Mouse (Mus musculus): ENCODE measurements around the gene Rtn4ip1. TPM values are rescaled to one million over a fixed set of nuclear protein-coding genes. Genes with fewer than 3 reads are reported as not detected.
"Not testable (repeated sequence)": the region's sequence is repeated elsewhere in the genome, so short reads cannot be mapped to it uniquely, and the experiment has no call there.

The Rtn4ip1 gene
- polyA plus RNA-seq, 1 experiment from 2014 or later, result 15.3 TPM

DNA sequence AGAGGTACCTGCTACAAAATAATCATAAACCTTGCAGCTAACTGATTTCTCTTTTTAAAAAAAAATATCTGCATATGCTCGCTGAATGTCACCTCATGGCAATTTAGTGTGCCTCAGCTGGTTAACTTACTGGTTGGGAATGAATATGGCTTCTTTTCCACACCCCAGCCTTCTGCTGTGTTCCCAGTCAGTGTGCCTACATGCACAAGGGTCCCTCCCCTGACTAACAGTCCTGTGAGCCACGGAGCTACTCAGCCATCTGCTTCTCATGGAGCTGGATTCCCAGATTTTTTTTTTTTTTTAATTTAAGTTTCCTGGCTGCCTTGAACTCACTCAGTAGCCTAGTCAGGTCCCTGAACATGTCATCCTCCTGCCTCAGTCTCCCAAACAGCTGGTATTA is 63.3 kb downstream of the Rtn4ip1 start:
- no peak overlapping the region for H3K27ac ChIP-seq (ENCODE audit: low read depth, low read length)
- H3K4me3 ChIP-seq (ENCODE audit: low read depth, low read length), result no peak overlapping the region
- H3K27me3 ChIP-seq (ENCODE audit: control insufficient read depth, insufficient read depth, low read length), result no peaks in the 10 kb centered on the region
- H3K9me3 ChIP-seq (ENCODE audit: control insufficient read depth, low read length), result no peaks in the 10 kb centered on the region
- no peak overlapping the region for H3K4me2 ChIP-seq (ENCODE audit: low read depth, low read length)
- WGBS, result 54% methylated on average over 2 of the region's 2 CpGs
- no peak for ATAC-seq (ENCODE audit: low read depth)
- H3K9ac ChIP-seq (replicated peaks; ENCODE audit: low read depth, low read length), result no peak overlapping the region
- no peaks in the 10 kb centered on the region for H3K4me1 ChIP-seq (ENCODE audit: control insufficient read depth, insufficient read depth, low read length)
- no peaks in the 10 kb centered on the region for H3K36me3 ChIP-seq (ENCODE audit: control insufficient read depth, insufficient read depth, low read length)

DNA sequence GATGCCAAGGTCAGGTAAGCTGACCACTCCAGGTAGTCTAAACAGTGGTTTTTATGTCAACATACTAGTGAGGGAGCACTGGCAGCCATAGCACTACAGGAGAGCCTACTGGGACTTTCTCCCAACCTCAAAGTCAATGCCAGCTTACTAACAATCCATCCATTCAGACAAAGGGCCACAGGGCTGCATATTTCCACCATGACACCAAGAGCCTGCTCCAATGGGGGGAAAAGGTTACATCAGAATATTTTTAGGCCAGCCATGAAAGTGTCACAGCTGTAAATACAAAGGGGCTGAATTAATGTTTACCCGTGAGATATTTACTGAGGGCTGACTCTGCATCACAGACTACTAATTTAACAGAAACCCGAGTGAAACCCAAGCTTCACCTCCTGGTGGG is 71.6 kb downstream of the Rtn4ip1 start:
- Histone ChIP-seq H3K4me3 (ENCODE audit: low read depth, low read length) (no peak overlapping the region), H3K27me3 (ENCODE audit: control insufficient read depth, insufficient read depth, low read length) (no peaks in the 10 kb centered on the region), H3K9ac (replicated peaks; ENCODE audit: low read depth, low read length) (no peak overlapping the region), H3K36me3 (ENCODE audit: control insufficient read depth, insufficient read depth, low read length) (no peaks in the 10 kb centered on the region), H3K27ac (ENCODE audit: low read depth, low read length) (no peak overlapping the region), H3K4me1 (ENCODE audit: control insufficient read depth, insufficient read depth, low read length) (no peaks in the 10 kb centered on the region), H3K9me3 (ENCODE audit: control insufficient read depth, low read length) (no peaks in the 10 kb centered on the region), H3K4me2 (ENCODE audit: low read depth, low read length) (no peak overlapping the region)
- ATAC-seq (ENCODE audit: low read depth), result no peak
- WGBS, result 30% methylated on average over 2 of the region's 2 CpGs

DNA sequence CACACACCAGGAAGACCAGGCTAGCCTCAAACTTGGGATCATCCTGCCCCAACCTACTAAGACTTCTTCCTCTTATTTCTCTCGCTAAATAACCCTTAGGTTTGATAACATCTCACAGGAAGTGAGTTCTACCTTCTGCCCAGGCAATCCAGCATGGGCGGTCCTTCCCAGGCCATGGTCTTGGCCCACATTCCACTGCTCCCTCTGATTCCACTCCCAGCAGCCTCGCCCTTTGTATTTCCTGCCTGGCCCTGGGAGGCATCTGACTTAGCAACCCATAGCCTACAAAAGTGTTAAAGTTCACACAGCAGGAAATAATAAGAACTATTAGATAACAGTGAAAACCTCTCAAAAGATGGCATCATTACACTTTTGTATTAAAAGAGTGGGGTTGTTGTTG is 75.7 kb downstream of the Rtn4ip1 start:
- Histone ChIP-seq H3K27me3 (ENCODE audit: control insufficient read depth, insufficient read depth, low read length) (no peaks in the 10 kb centered on the region), H3K9me3 (ENCODE audit: control insufficient read depth, low read length) (no peaks in the 10 kb centered on the region), H3K4me2 (ENCODE audit: low read depth, low read length) (no peak overlapping the region), H3K36me3 (ENCODE audit: control insufficient read depth, insufficient read depth, low read length) (no peaks in the 10 kb centered on the region), H3K4me1 (ENCODE audit: control insufficient read depth, insufficient read depth, low read length) (no peaks in the 10 kb centered on the region), H3K4me3 (ENCODE audit: low read depth, low read length) (no peak overlapping the region), H3K27ac (ENCODE audit: low read depth, low read length) (no peak overlapping the region), H3K9ac (replicated peaks; ENCODE audit: low read depth, low read length) (no peak overlapping the region)
- WGBS, result 77% methylated on average over 3 of the region's 3 CpGs
- no peak for ATAC-seq (ENCODE audit: low read depth)

DNA sequence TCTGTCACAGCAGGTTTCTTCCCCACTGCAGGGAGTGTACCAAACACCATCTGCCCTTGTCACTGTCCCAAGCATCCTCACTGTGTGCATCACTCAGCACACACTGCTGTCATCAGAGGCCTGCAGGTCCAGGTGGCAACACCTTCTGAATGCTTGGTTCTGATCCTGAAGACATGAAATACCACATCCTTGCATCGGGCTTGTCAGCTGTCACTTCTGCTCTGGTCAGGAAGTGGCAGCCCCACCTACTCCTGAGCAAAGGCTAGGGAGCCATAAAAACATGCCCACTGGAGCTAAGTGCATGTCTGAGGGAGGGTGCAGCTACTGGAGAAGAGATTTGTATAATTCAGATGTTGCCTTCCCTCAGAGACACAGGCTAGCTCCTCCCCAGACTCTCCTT is 78.5 kb downstream of the Rtn4ip1 start:
- WGBS, result 85% methylated on average over 1 of the region's 1 CpGs
- no peak overlapping the region for H3K9ac ChIP-seq (replicated peaks; ENCODE audit: low read depth, low read length)
- H3K9me3 ChIP-seq (ENCODE audit: control insufficient read depth, low read length), result no peaks in the 10 kb centered on the region
- H3K4me3 ChIP-seq (ENCODE audit: low read depth, low read length), result no peak overlapping the region
- H3K4me1 ChIP-seq (ENCODE audit: control insufficient read depth, insufficient read depth, low read length), result no peaks in the 10 kb centered on the region
- no peak overlapping the region for H3K27ac ChIP-seq (ENCODE audit: low read depth, low read length)
- H3K4me2 ChIP-seq (ENCODE audit: low read depth, low read length), result no peak overlapping the region
- no peaks in the 10 kb centered on the region for H3K36me3 ChIP-seq (ENCODE audit: control insufficient read depth, insufficient read depth, low read length)
- ATAC-seq (ENCODE audit: low read depth), result no peak
- no peaks in the 10 kb centered on the region for H3K27me3 ChIP-seq (ENCODE audit: control insufficient read depth, insufficient read depth, low read length)

DNA sequence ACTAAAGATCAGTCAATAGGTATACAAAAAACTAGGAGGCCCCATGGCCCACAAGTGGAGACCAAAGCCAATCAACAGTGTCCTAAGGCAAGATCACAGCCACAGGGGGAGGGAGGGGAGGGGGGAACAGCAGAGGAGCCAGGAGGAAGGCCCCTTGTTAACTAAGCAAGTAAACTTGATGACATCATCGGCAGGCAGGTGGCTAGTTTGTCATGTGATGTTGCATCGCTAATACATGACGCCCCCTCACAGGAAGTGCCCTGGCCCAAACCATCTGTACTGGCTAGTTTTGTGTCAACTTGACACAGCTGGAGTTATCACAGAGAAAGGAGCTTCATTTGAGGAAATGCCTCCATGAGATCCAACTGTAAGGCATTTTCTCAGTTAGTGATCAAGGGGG is 79.1 kb downstream of the Rtn4ip1 start:
- H3K9ac ChIP-seq (replicated peaks; ENCODE audit: low read depth, low read length); H3K4me3 ChIP-seq (ENCODE audit: low read depth, low read length); H3K9me3 ChIP-seq (ENCODE audit: control insufficient read depth, low read length); H3K4me1 ChIP-seq (ENCODE audit: control insufficient read depth, insufficient read depth, low read length); H3K4me2 ChIP-seq (ENCODE audit: low read depth, low read length); H3K27me3 ChIP-seq (ENCODE audit: control insufficient read depth, insufficient read depth, low read length); ATAC-seq (ENCODE audit: low read depth); H3K27ac ChIP-seq (ENCODE audit: low read depth, low read length); H3K36me3 ChIP-seq (ENCODE audit: control insufficient read depth, insufficient read depth, low read length): not testable (repeated sequence)
- 95% methylated on average over 3 of the region's 3 CpGs for WGBS

DNA sequence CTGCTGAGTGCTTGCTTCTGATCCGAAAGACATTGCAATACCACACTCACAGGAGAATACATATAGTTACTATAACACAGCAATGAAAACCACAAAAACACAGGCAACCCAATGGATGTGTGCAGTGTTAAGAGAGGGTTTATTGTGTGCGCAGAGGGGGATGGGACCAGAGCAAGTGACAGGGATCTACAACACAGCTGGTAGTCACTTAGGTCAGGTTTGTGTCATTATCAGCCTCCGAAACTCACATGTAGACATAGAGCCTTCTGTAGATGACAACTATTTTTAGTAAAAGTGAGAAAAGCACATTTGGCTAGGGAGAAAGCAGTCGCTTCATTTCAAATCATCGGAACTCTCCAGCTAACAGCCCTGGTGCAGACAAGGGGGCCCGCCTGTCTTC is 80.9 kb downstream of the Rtn4ip1 start:
- Histone ChIP-seq H3K4me3 (ENCODE audit: low read depth, low read length) (no peak overlapping the region), H3K9ac (replicated peaks; ENCODE audit: low read depth, low read length) (no peak overlapping the region), H3K27me3 (ENCODE audit: control insufficient read depth, insufficient read depth, low read length) (no peaks in the 10 kb centered on the region), H3K36me3 (ENCODE audit: control insufficient read depth, insufficient read depth, low read length) (no peaks in the 10 kb centered on the region), H3K4me2 (ENCODE audit: low read depth, low read length) (no peak overlapping the region), H3K9me3 (ENCODE audit: control insufficient read depth, low read length) (no peaks in the 10 kb centered on the region), H3K4me1 (ENCODE audit: control insufficient read depth, insufficient read depth, low read length) (no peaks in the 10 kb centered on the region), H3K27ac (ENCODE audit: low read depth, low read length) (no peak overlapping the region)
- ATAC-seq (ENCODE audit: low read depth), result no peak
- WGBS, result 95% methylated on average over 6 of the region's 6 CpGs

DNA sequence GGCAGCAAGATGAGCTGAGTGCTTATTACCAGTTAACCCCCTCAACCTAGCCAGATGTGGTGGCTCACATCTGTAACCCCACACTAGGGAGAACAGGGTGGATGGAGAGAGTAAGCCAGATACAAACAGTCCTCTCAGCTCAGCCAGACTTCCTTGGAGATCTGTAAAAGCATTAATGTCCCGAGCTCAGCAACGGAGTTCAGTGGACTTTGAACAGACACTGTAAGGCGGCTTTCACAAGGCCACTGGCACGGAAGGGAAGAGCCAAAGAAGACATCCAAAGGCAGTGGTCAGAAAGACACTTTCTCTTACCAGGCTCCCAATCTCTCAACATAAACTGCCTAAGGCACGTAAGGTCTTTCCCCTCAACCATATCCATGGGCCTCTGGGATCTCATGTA is 81.6 kb downstream of the Rtn4ip1 start:
- WGBS, result 91% methylated on average over 5 of the region's 5 CpGs
- H3K27ac ChIP-seq (ENCODE audit: low read depth, low read length), result no peak overlapping the region
- no peak for ATAC-seq (ENCODE audit: low read depth)
- H3K4me2 ChIP-seq (ENCODE audit: low read depth, low read length), result no peak overlapping the region
- H3K36me3 ChIP-seq (ENCODE audit: control insufficient read depth, insufficient read depth, low read length), result no peaks in the 10 kb centered on the region
- no peaks in the 10 kb centered on the region for H3K4me1 ChIP-seq (ENCODE audit: control insufficient read depth, insufficient read depth, low read length)
- no peak overlapping the region for H3K9ac ChIP-seq (replicated peaks; ENCODE audit: low read depth, low read length)
- no peak overlapping the region for H3K4me3 ChIP-seq (ENCODE audit: low read depth, low read length)
- H3K27me3 ChIP-seq (ENCODE audit: control insufficient read depth, insufficient read depth, low read length), result no peaks in the 10 kb centered on the region
- H3K9me3 ChIP-seq (ENCODE audit: control insufficient read depth, low read length), result no peaks in the 10 kb centered on the region

DNA sequence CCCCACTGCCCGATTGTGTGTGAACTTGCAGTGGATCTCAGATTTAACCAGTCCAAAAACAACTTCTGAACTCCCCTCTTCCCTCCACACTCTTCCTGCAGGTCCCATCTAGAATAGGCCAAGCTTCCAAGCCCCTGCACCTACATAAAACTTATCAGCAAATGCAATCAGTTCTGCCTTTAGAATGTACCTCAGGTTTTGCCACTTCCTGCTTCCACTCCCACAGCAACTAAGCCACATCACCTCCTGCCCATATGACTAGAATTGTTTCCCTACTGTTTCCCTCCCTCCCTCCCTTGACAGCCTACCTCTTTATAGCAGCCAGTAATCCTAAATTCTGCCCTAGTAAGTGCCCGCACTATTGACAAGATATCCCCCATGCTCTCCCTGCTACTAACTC is 82.3 kb downstream of the Rtn4ip1 start:
- H3K36me3 ChIP-seq (ENCODE audit: control insufficient read depth, insufficient read depth, low read length), result no peaks in the 10 kb centered on the region
- no peak for ATAC-seq (ENCODE audit: low read depth)
- WGBS, result 82% methylated on average over 2 of the region's 2 CpGs
- no peak overlapping the region for H3K27ac ChIP-seq (ENCODE audit: low read depth, low read length)
- no peak overlapping the region for H3K9ac ChIP-seq (replicated peaks; ENCODE audit: low read depth, low read length)
- H3K27me3 ChIP-seq (ENCODE audit: control insufficient read depth, insufficient read depth, low read length), result no peaks in the 10 kb centered on the region
- no peak overlapping the region for H3K4me2 ChIP-seq (ENCODE audit: low read depth, low read length)
- no peaks in the 10 kb centered on the region for H3K9me3 ChIP-seq (ENCODE audit: control insufficient read depth, low read length)
- H3K4me1 ChIP-seq (ENCODE audit: control insufficient read depth, insufficient read depth, low read length), result no peaks in the 10 kb centered on the region
- H3K4me3 ChIP-seq (ENCODE audit: low read depth, low read length), result no peak overlapping the region

DNA sequence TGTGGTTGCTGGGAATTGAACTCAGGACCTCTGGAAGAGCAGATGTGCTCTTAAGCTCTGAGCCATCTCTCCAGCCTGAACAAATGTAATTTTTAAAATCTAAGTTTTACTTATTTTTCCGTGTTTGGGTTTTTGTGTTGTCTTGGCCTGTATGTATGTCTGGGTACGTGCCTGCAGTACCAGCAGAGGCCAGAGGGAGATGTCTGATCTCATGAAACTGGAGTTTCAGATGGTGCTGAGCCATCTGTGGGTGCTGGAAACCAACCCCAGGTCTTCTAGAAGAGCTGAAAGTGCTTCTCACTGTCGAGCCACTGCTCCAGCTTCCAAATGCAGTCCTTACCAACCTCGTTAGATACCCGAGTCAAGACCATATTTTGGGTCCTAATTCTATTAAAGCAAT is 89.7 kb downstream of the Rtn4ip1 start:
- no peak overlapping the region for H3K4me3 ChIP-seq (ENCODE audit: low read depth, low read length)
- H3K36me3 ChIP-seq (ENCODE audit: control insufficient read depth, insufficient read depth, low read length), result no peaks in the 10 kb centered on the region
- no peaks in the 10 kb centered on the region for H3K4me1 ChIP-seq (ENCODE audit: control insufficient read depth, insufficient read depth, low read length)
- no peaks in the 10 kb centered on the region for H3K27me3 ChIP-seq (ENCODE audit: control insufficient read depth, insufficient read depth, low read length)
- no peaks in the 10 kb centered on the region for H3K9me3 ChIP-seq (ENCODE audit: control insufficient read depth, low read length)
- no peak overlapping the region for H3K9ac ChIP-seq (replicated peaks; ENCODE audit: low read depth, low read length)
- ATAC-seq (ENCODE audit: low read depth), result no peak
- no peak overlapping the region for H3K4me2 ChIP-seq (ENCODE audit: low read depth, low read length)
- WGBS, result 95% methylated on average over 5 of the region's 5 CpGs
- no peak overlapping the region for H3K27ac ChIP-seq (ENCODE audit: low read depth, low read length)

DNA sequence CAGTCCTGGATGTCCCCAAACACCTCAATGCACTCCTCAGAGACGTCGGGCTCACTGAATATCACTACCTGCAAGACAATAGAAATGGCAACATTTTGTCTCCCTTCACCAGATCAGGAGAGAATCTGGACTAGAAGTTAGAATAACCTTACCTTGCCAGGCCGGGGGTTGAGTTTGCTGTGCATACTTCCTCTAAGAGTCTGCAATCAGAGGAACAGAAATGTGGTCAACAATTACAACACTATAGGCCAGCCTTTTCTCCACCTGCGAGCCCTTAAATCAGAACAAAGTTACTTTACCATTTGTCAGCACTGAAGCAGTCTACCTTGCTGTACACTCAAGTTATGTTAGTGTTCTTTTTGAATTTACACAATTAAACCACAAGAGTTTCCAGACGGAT is 90.9 kb downstream of the Rtn4ip1 start:
- Histone ChIP-seq H3K4me2 (ENCODE audit: low read depth, low read length) (no peak overlapping the region), H3K9ac (replicated peaks; ENCODE audit: low read depth, low read length) (no peak overlapping the region), H3K4me1 (ENCODE audit: control insufficient read depth, insufficient read depth, low read length) (no peaks in the 10 kb centered on the region), H3K9me3 (ENCODE audit: control insufficient read depth, low read length) (no peaks in the 10 kb centered on the region), H3K36me3 (ENCODE audit: control insufficient read depth, insufficient read depth, low read length) (no peaks in the 10 kb centered on the region), H3K4me3 (ENCODE audit: low read depth, low read length) (no peak overlapping the region), H3K27me3 (ENCODE audit: control insufficient read depth, insufficient read depth, low read length) (no peaks in the 10 kb centered on the region), H3K27ac (ENCODE audit: low read depth, low read length) (no peak overlapping the region)
- no peak for ATAC-seq (ENCODE audit: low read depth)
- 88% methylated on average over 5 of the region's 5 CpGs for WGBS
